Mouse (Mus musculus) layer of hippocampus, adult 9-10 months (tissue): ENCODE measurements at regions not wholly inside any gene's neighbourhood (a gene's known extent, or its start where the extent isn't known, plus 50 kb on each side); places are given as distances from the start of the nearest gene placed in this dataset.

ENCODE experiments used
- DNase-seq: peaks from one replicate; pipeline ENCODE4 v3.0.0; 2022; ENCODE audit warnings: low spot score

- DNase-seq, result no peak
Observed at GRCm38 (mm10) chr2:73987441-73988105, 76.4 kb upstream of the Atp5g3 start.

GRCm38 (mm10) chr2:73985911-73986250 lies 74.8 kb upstream of the Atp5g3 start:
- no peak for DNase-seq

GRCm38 (mm10) chr2:73985238-73985910 lies 74.2 kb upstream of the Atp5g3 start:
- DNase-seq, result no peak

GRCm38 (mm10) chr2:73983166-73983565 lies 72.0 kb upstream of the Atp5g3 start:
- DNase-seq, result no peak

- no peak for DNase-seq
Observed at GRCm38 (mm10) chr2:73978072-73978471, 66.9 kb upstream of the Atp5g3 start.

- DNase-seq, result no peak
Observed at GRCm38 (mm10) chr2:73973774-73974173, 62.6 kb upstream of the Atp5g3 start.

- DNase-seq, result no peak
Observed at GRCm38 (mm10) chr2:73967618-73968017, 56.5 kb upstream of the Atp5g3 start.

GRCm38 (mm10) chr2:73965595-73965994 lies 54.5 kb upstream of the Atp5g3 start:
- no peak for DNase-seq
